Mouse (Mus musculus) brain, adult 2 months (tissue): ENCODE data around the gene Phf1.
"Not testable (repeated sequence)": the region's sequence is repeated elsewhere in the genome, so short reads cannot be mapped to it uniquely, and the experiment has no call there.

ENCODE experiments used
- DNase-seq: peaks from one replicate; pipeline ENCODE4 v3.0.0; 2011; ENCODE audit warnings: low read depth, low spot score

Phf1 gene

DNA sequence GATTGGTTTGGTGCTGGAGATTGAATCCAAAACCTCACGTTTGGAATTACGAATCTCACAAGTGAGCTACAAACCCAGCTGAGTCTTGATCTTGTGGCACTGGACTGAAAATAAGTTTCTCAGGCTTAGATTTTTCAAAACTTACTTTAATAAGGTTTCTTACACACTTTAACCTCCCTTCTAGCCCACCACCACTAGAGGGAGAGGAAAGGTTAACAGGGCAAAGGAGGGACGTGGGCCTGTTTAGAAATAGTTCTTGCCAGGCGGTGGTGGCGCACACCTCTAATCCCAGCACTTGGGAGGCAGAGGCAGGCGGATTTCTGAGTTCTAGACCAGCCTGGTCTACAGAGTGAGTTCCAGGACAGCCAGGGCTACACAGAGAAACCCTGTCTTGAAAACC, 44.5 kb downstream of the Phf1 start:
- not testable (repeated sequence) for DNase-seq

DNA sequence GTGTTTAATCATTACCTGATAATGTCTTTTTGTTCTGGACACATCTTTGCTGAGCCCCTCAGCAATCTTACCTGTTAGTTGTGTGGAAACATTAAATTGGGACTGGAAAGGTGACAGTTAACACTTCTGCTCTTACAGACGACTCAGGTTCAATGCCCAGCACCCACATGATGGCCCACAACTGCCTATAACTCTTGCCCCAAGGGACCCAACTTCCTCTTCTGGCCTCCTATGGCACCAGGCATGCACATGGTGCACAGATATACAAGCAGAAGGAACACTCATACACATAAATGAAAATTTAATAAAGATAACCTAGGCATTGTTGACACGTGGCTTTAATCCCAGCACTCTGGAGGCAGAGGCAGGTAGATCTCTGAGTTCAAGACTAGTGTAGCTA, 46.6 kb downstream of the Phf1 start:
- no peak for DNase-seq

GRCm38 (mm10) chr17:26981050-26981449, 48.2 kb downstream of the Phf1 start:
- no peak for DNase-seq

DNA sequence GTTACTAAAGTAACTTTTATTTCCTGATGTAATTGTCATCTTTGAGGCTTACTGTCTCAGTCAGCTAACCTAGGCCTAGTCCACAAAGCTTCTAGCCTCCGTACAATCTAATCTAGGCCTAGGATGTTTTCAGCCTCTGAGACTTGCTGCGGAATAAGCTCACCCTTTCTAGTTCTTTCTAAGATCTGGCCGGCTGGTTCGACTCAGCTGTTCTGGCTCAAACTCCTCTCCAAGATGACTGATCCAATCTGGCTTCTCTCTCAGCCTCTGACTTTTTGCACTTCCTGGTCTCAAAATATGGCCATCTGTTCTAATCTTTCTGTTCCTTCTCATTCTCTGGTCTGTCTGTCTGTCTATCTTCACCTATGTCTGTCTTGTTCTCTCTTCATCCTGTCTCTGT, 50.5 kb downstream of the Phf1 start:
- no peak for DNase-seq

- DNase-seq, result no peak
These were observed 52.8 kb downstream of the Phf1 start for GRCm38 (mm10) chr17:26985503-26986179.
